Mouse (Mus musculus): Measurements from ENCODE around the gene Ranbp10.
"Not testable (repeated sequence)": the region's sequence is repeated elsewhere in the genome, so short reads cannot be mapped to it uniquely, and the experiment has no call there.

Gene Ranbp10

GRCm38 (mm10) chr8:105833740-105834139, 6.6 kb upstream of the Ranbp10 start:
- DNase-seq = not testable (repeated sequence)

DNA sequence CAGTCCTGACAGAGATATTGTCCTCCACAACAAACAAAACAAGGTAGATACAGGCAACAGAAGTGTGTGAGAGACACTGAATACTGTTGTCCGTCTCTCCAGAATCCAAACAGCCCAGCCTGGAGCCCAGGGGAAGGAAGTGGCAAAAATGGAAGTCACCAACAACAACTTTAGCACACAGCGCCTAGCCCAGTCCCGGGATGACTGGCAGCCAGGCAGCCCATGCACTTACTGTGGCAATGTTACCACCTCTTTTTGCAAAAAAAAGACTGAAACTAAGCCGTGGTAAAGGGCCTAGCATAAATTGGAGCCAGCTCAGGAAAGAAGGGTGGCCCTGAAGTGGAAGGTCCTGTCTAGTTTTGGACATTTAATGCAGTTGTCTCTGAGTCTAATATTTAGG, 771 bp downstream of the Ranbp10 start:
- peak in 1 of 2 experiments; percentile 35 for DNase-seq

GRCm38 (mm10) chr8:105825506-105825905, 1.6 kb downstream of the Ranbp10 start:
- DNase-seq = no peak

- DNase-seq = no peak
These were observed 6.2 kb downstream of the Ranbp10 start for GRCm38 (mm10) chr8:105820925-105821324.

DNA sequence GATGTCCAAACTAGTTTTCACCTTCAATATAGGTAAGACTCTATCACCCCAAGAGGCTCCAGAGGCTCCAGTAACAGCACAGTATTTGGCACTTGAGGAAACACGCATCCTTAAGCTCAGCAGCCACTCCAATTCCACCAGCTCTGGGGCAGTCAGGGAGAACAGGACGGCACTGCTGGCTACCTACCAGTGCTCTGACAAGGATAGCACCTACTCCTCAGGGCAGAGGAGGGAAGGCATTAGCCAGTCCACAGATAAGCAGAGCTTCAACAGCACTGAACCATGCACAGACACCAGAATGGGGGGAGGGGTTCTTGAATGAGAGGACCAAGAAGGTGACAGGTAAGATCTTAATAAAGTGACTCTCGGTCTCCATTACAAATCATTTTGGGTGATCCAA, 7.5 kb downstream of the Ranbp10 start:
- DNase-seq = no peak

- no peak for DNase-seq
These were observed 13.9 kb downstream of the Ranbp10 start for GRCm38 (mm10) chr8:105813241-105813640.

DNA sequence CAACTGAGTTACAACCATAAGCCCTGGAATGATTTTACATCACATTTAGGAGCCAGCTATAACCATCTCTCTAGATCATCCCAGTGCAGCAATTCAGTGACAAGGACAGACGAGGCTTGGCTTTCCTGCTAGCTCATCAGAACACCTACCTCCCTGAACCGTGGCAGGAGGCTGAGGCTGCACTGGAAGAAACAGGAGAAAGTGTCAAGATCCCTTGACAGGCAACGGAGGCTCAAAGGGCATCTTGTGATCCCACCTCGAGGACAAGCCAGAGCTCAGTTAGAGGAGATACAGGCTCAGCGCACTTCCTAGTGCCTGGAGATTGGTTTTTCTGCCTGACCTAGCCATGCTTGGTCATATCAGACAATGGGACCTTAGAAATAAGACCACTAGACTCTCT, 14.6 kb downstream of the Ranbp10 start:
- peak; percentile 42 to 44 for DNase-seq

DNA sequence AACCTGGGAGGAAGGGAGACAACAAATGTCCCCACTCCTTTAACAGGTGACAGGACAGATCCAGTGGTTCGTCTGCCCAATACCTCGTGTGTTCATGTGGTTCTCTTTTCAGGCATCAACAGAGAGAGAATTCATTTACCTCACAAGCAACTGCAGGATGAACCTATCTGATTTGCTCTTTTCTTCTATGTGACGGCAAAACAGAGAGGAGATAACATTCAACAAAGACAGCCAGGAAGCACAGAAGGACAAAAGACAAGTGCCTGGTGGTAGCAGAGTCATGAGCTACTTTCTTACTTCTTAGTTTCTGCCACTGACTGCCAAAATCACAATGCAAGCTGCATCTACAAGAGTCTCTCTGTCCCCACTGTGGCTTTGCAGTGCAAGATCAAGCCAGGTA, 15.6 kb downstream of the Ranbp10 start:
- DNase-seq = no peak

GRCm38 (mm10) chr8:105811061-105811460, 16.1 kb downstream of the Ranbp10 start:
- no peak for DNase-seq

DNA sequence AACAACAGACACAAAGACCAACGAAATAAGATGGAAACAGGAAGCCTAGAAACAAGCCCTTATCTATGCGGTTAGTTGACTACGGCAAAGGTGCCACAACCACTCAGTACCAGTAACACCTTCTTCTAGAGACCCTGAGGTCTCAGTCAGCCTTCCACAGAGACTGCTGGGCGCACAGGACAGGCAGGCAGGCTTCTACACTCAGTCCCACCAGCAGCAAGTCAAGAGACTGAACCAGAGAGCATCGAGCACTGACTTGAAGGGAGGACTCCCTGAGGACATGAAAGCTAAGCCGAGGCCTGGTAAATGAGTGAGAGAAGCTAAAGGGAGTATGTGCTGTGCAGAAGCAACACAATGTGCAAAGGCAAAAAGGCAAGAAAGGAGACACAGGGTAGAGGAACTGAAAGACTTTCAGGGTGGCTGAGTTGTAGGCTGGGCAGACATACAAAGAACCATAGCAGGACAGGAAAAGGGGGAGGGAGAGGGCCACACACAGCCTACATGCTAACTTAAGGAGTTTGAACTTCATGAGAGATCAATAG, 16.8 kb downstream of the Ranbp10 start:
- no peak for DNase-seq

DNA sequence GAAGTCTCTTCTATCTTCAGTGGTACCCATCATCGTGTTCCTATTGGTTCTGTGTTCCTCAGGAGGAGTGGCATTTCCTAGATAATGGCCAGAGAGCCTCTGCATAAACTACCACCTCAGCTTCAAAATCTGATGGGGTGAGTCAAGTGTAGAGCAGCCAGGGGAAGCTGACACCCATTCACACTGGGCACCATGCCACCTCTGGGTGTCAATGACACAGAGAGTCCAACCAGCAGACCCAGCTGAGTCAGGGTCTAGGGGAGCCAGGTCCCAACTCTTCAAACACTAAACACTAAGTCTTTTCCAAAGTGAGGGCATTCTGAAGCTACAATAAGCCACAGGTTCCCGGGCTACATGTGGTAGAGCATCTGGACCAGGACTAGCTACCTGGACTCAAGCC, 18.7 kb downstream of the Ranbp10 start:
- peak; percentile 52 to 73 for DNase-seq

GRCm38 (mm10) chr8:105807766-105808165, 19.4 kb downstream of the Ranbp10 start:
- DNase-seq = peak; percentile 47 to 65

GRCm38 (mm10) chr8:105805964-105806363, 21.2 kb downstream of the Ranbp10 start:
- DNase-seq = no peak

DNA sequence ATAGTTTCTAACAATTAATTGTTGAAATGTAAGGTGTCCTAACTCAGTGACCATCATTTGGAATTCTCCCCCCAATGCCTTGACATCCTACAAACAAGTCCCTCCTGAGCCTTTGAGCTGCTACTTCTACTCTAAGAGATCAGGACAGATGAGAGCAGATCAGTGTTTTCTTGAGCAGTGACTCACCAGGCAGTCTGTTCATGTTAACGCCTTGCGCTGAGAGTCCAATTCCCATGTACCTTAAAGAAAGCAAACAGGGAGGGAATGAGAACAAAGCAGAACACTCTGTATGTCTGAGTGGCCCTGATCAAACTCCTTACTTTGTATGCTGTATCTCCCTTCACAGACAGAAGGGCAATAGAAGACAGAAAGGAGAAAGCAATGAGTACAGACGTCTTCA, 21.8 kb downstream of the Ranbp10 start:
- DNase-seq = no peak

DNA sequence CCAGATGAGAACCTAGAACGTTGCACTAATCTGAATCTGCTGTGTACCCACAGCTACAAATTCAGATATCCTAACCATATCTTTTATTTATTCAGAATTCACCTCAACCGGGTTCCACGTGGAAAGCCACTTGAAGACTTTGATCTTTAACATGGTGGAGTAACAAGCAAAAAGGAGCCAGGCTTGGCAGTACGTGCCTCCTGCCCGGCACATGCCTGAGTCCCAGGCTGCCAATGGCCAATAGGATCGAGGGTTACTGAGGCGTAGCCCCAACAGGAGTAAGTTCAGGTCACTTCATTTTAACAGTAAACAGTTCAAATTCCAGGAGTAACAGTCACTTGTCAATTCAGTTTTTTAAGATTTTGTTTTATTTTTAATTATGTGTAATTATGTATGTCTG, 22.4 kb downstream of the Ranbp10 start:
- DNase-seq = peak; percentile 74 to 85

GRCm38 (mm10) chr8:105801153-105801904, 25.8 kb downstream of the Ranbp10 start:
- no peak for DNase-seq

DNA sequence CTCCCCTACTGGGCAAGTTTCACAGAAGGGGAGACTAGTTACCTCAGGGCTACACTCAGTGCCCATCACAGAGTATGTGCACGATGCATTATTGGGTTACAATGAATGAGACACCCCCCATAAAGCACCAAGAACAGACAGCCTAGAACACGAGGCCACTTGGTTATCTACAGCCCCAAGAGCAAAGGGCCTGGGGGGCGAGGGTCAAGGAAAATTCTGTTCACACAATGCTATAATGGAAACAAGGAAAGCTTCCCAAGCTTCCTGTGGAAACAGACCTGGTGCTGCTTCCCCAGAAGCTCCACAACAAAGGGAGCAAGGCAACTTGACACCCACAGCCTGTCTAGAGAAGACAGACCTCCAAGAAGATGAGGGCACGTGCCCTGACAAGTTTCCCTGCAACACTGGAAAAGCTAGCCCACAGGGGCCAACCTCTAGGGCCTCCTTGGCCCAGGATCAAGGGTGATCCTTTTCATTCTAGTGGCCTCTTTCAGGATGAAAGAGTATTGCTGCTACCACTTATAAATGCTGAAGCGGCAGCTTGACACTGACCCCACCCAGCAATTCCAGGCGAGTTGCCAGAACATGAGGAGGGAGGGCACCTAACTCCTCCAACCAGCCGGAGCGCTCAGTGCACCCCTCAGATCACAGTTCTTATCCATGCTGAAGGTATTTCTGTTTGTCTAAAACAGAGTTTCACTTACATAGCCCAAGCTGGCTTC, 27.9 kb downstream of the Ranbp10 start:
- DNase-seq = peak; percentile 92 to 93

DNA sequence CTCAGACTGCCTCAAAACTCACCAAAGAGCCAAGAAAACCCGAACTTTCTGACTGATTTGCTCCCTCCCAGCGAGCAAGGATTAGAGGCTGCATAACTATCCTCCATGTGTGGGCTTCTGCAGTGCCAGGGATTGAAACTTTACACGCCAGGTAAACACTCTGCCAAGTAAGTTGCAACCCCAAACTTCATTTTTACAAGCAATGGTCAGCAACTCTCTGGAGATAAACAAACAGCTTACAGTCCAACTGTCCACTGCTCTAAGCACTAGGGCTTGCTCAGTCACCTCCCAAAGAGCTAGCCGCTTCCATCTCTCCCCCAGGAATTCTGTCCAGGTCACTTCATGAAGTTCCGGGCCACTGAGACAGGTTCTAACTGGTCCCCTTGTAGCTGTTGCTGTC, 28.7 kb downstream of the Ranbp10 start:
- no peak for DNase-seq

DNA sequence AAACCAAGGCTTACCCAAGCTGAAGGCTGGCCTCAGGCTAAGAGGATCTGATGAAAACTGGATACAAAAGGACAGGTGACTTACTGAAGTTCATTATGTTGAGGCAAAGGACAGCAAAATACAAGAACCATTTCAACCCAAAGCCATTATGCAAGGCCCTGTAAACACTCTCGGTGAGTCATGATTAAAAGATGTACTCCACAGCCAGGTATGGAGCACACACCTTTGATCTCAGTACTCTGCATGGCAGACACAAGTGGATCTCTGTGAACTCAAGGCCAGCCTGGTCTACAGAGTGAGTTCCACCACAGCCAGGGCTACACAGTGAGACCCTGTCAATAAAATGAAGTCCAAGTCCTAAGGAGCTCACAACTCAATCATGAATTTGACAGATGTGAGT, 31.4 kb downstream of the Ranbp10 start:
- DNase-seq = no peak

- no peak for DNase-seq
These were observed 33.0 kb downstream of the Ranbp10 start for GRCm38 (mm10) chr8:105794009-105794598.

GRCm38 (mm10) chr8:105793331-105793730, 33.8 kb downstream of the Ranbp10 start:
- peak; percentile 51 to 64 for DNase-seq

- DNase-seq = no peak
These were observed 37.5 kb downstream of the Ranbp10 start for GRCm38 (mm10) chr8:105789626-105790025.

DNA sequence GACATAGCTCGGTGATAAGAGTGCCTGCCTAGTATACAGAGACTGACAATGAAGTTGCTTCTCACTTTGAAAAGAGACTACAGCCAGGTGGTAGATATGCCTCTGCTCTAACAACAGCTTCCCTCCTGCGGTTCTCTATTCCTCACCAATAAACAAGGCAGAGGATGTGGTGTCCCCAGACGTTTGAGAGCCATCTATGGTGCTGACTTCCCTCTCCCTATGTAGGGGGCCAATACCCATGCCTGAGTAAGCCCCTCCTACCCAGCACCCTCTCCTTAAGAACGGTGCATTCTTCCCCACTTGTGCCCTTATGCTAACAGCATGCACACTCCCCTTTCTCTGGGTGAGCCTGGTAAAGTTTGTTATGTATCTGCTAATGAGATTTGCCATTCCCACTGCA, 38.2 kb downstream of the Ranbp10 start:
- DNase-seq = no peak

DNA sequence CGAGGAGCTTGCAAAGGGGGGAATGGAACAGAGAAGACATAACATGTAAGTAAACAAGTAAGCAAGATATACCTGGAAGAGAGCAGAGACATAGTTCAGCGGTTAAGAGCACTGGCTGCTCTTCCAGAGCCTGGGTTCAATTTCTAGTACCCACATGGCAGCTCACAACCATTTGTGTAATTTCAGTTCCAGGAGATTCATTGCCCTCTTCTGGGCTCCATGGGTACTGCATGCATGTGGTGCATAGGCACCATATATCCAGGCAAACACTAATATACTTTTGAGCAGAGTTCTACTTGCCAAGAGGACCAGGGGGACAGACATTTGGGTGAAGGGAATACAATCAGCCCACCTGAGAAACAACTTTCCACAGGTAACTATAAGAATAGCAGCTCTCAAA, 38.9 kb downstream of the Ranbp10 start:
- DNase-seq = peak; percentile 58 to 83
